Comparison of ENCODE assay signal across 8 mouse cellular contexts in genomic region chr8:86623911-86624731, GRCm38 (mm10). TPM values are rescaled to one million over a fixed set of nuclear protein-coding genes. Genes with fewer than 3 reads are reported as not detected.
DNase-seq lines count a peak whose midpoint lies in the region; ATAC-seq lines count a peak whose summit lies in the region.

Lonp2 (plus strand) TSS chr8:86624043.

- H3K9ac ChIP-seq in intestine, embryonic 14.5 days (ENCODE audit: low read length) = peak within 1 kb of the TSS; percentile 63

- intact Hi-C loops in left cerebral cortex, postnatal 14 days (cut with DNase I) = no loop called here

- H3K36me3 ChIP-seq in intestine, embryonic 14.5 days (ENCODE audit: control insufficient read depth, insufficient read depth, low read length) = no peaks in the 10 kb centered on the region

- DNase-seq in adrenal gland, adult (ENCODE audit: inconsistent age in 2 of 2, low spot score in 1 of 2) = peak; percentile 99
- DNase-seq in embryo, embryonic 10.5 days (ENCODE audit: low spot score) = peak; percentile 98
- peak; percentile 99 for DNase-seq in gastrocnemius, postnatal 25 days
- DNase-seq in intestine, embryonic 14.5 days (ENCODE audit: low spot score) = peak; percentile 96
- DNase-seq in left cerebral cortex, postnatal 14 days (ENCODE audit: low spot score in 2 of 2) = peak; percentile 96 to 97
- peak; percentile 96 for DNase-seq in mesoderm, embryonic 11.5 days (ENCODE audit: low read depth, low spot score)
- peak; percentile 97 for DNase-seq in right cerebral cortex, postnatal 36 days (ENCODE audit: low spot score in 2 of 2)
- DNase-seq in yolk sac, embryonic 10.5 days (ENCODE audit: low spot score) = peak; percentile 97

- H3K4me2 ChIP-seq in intestine, embryonic 14.5 days (ENCODE audit: low read length) = peak within 1 kb of the TSS; percentile 76

- under 1% methylated on average over 62 of the region's 62 CpGs for WGBS in intestine, embryonic 14.5 days

- ATAC-seq in intestine, embryonic 14.5 days (replicated peaks; ENCODE audit: low FRiP score, low TSS enrichment, low read depth) = peak; percentile 100

- peak within 1 kb of the TSS; percentile 22; the same call in 1 of the 2 replicates for H3K27ac ChIP-seq in intestine, embryonic 14.5 days (ENCODE audit: low read depth)

- peak within 1 kb of the TSS; percentile 92 for H3K4me3 ChIP-seq in intestine, embryonic 14.5 days (ENCODE audit: low read depth, low read length)

- peaks cover 10% of the 10 kb centered on the region for H3K4me1 ChIP-seq in intestine, embryonic 14.5 days (replicated peaks; ENCODE audit: control insufficient read depth, insufficient read depth, low read length)

- H3K27me3 ChIP-seq in intestine, embryonic 14.5 days (replicated peaks; ENCODE audit: control insufficient read depth, insufficient read depth, low read length) = no peaks in the 10 kb centered on the region

- no peaks in the 10 kb centered on the region for H3K9me3 ChIP-seq in intestine, embryonic 14.5 days (ENCODE audit: control insufficient read depth, low read length)

RNA-seq across cellular contexts. Expression of gene Lonp2, which starts in this region (rescaled TPM):
- total RNA-seq in gastrocnemius, postnatal 25 days (2021) = 10 to 100 TPM; 41.8 to 46.5 TPM
- 47.2 and 55.0 TPM in 2 replicates for polyA plus RNA-seq in intestine, embryonic 14.5 days (2014; fragmentation: Nextera tagmentation; extraction: Ambion mirVana)
- 10 to 100 TPM; 49.2 to 57.8 TPM for total RNA-seq in left cerebral cortex, postnatal 14 days (2021)

Comparison
In these comparisons a context has a peak if more than half of its experiments do, and no peak if none do; other contexts are left out.
1. Peak in every context shown above with its lines: DNase-seq, ATAC-seq, H3K4me3 ChIP-seq and H3K27ac ChIP-seq.